Mouse (Mus musculus) liver, postnatal 0 days (tissue): ENCODE data around the gene Ttll5. TPM values are rescaled to one million over a fixed set of nuclear protein-coding genes. Genes with fewer than 3 reads are reported as not detected.

ENCODE experiments used
- ATAC-seq: fragments of 200-750 bp; cut with Nextera tagmentation; 2 replicates; pipeline ENCODE4 v1.8.0; 2017; ENCODE audit warnings: mild to moderate bottlenecking, moderate library complexity
- DNase-seq: peaks from one replicate; pipeline ENCODE4 v3.0.0-alpha.2; 2016
- H3K27ac ChIP-seq: fragments of 300-500 bp; sonication (generic); 2 replicates; pipeline ENCODE4 v1.5.1; 2014; ENCODE audit warnings: antibody characterized with exemption, moderate library complexity, mild to moderate bottlenecking, low read depth
- H3K27me3 ChIP-seq: fragments of 300-500 bp; sonication (generic); 2 replicates; pipeline ENCODE4 v1.6.1; 2014; ENCODE audit warnings: low read length, control low read depth, mixed read lengths; ENCODE audit not compliant: insufficient read depth
- H3K36me3 ChIP-seq: fragments of 300-500 bp; sonication (generic); replicated peaks from 2 replicates; pipeline ENCODE4 v1.6.1; 2014; ENCODE audit warnings: mild to moderate bottlenecking, control low read depth, low read length, moderate library complexity, mixed read lengths; ENCODE audit not compliant: insufficient read depth
- H3K4me1 ChIP-seq: fragments of 300-500 bp; sonication (generic); 2 replicates; pipeline ENCODE4 v1.6.1; 2014; ENCODE audit warnings: antibody characterized with exemption, mild to moderate bottlenecking, control low read depth; ENCODE audit not compliant: insufficient read depth
- H3K4me2 ChIP-seq: fragments of 300-500 bp; sonication (generic); 2 replicates; pipeline ENCODE4 v1.6.1; 2014; ENCODE audit warnings: low read depth, mild to moderate bottlenecking, low read length, moderate library complexity, mixed read lengths
- H3K4me3 ChIP-seq: fragments of 300-500 bp; sonication (generic); 2 replicates; pipeline ENCODE4 v1.5.1; 2014; ENCODE audit warnings: low read depth, low read length
- H3K9ac ChIP-seq: fragments of 300-500 bp; sonication (generic); replicated peaks from 2 replicates; pipeline ENCODE4 v1.6.1; 2014; ENCODE audit warnings: mild to moderate bottlenecking, moderate library complexity
- H3K9me3 ChIP-seq: fragments of 300-500 bp; sonication (generic); 2 replicates; pipeline ENCODE4 v1.6.1; 2016; ENCODE audit warnings: mild to moderate bottlenecking, control low read depth, low read length, mixed read lengths
- CTCF ChIP-seq: sonication (generic); IDR thresholded peaks from 2 replicates; pipeline ENCODE4 v1.5.1; 2016; ENCODE audit warnings: antibody characterized with exemption, low read depth
- EP300 ChIP-seq: IDR thresholded peaks from 2 replicates; pipeline ENCODE4 v1.6.1; 2016; ENCODE audit warnings: antibody characterized with exemption, low read depth, mild to moderate bottlenecking
- WGBS: fragments of 180-500 bp; shearing (Covaris S2); extraction: QIAGEN DNeasy Blood & Tissue Kit; methylation state at CpG from one replicate; pipeline ENCODE4 v1.1.7; 2014; ENCODE audit not compliant: insufficient replicate concordance; 5-methylcytosine and 5-hydroxymethylcytosine counted together
- polyA plus RNA-seq: library from polyadenylated mRNA; unstranded; fragments of >200 nt; fragmentation: Nextera tagmentation; extraction: Ambion mirVana; gene quantifications from 2 replicates; pipeline ENCODE4 v1.2.1, GENCODE M21; 2015

Ttll5 gene
- polyA plus RNA-seq, 1 experiment from 2014 or later, result 2.8 TPM

DNA sequence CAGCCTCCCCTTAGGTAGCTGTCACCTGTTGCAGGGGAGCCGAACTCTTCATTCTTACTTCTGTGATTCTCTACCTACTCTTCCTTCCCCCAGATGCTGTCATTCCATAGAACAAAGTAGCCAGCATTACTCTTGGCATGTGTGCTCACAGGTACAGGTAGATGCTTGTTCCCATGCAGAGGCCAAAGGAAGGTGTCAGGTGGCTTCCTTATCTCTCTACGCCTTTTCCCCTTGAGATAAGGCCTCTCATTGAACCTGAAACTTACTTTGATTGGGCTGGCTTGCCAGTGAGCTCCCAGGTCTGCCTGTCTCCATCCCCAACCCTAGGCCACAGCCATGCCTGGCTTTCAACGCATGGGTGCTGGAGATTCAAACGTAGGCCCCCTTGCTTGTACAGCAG lies 269.6 kb downstream of the Ttll5 start:
- no peaks in the 10 kb centered on the region for H3K4me1 ChIP-seq
- H3K9me3 ChIP-seq, result no peaks in the 10 kb centered on the region
- ATAC-seq (no peak), DNase-seq (no peak)
- no peak overlapping the region for H3K4me3 ChIP-seq
- TF ChIP-seq CTCF (no peak), EP300 (no peak)
- H3K4me2 ChIP-seq, result no peak overlapping the region
- H3K27ac ChIP-seq, result no peak overlapping the region
- H3K27me3 ChIP-seq, result no peaks in the 10 kb centered on the region
- H3K36me3 ChIP-seq, result no peaks in the 10 kb centered on the region
- no peak overlapping the region for H3K9ac ChIP-seq
- 85% methylated on average over 4 of the region's 4 CpGs for WGBS

- Histone ChIP-seq H3K4me2 (no peak overlapping the region), H3K9me3 (no peaks in the 10 kb centered on the region), H3K4me1 (no peaks in the 10 kb centered on the region), H3K27me3 (no peaks in the 10 kb centered on the region), H3K36me3 (no peaks in the 10 kb centered on the region), H3K27ac (no peak overlapping the region), H3K4me3 (no peak overlapping the region), H3K9ac (no peak overlapping the region)
- no peak for ATAC-seq
- no peak for TF ChIP-seq EP300
- 47% methylated on average over 4 of the region's 4 CpGs for WGBS
- no peak for DNase-seq
These were observed 271.3 kb downstream of the Ttll5 start for GRCm38 (mm10) chr12:86095806-86096205.

DNA sequence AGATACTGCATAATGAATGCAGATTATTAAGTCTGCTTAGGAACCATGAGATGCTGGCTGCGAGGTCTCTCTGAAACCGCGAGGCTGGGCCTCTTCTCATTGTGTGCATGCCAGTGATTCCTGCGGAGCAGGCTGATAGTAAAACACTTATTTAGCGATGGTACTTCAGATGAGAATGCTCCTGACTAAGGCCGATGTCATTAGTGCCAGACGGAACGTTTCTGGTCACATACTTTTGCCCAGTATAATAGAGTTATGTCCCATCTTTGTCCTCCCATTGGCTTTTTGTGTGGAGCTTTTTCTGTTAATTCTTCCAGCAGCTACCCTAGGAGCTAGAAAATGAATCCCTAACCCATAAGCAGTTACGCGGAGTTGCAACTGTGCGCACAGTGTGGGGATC lies 273.3 kb downstream of the Ttll5 start:
- Histone ChIP-seq H3K4me2 (no peak overlapping the region), H3K36me3 (no peaks in the 10 kb centered on the region), H3K4me1 (no peaks in the 10 kb centered on the region), H3K27me3 (no peaks in the 10 kb centered on the region), H3K9ac (no peak overlapping the region), H3K27ac (no peak overlapping the region), H3K9me3 (no peaks in the 10 kb centered on the region), H3K4me3 (no peak overlapping the region)
- TF ChIP-seq CTCF (no peak), EP300 (no peak)
- DNase-seq (no peak), ATAC-seq (no peak)
- WGBS, result 81% methylated on average over 11 of the region's 11 CpGs

DNA sequence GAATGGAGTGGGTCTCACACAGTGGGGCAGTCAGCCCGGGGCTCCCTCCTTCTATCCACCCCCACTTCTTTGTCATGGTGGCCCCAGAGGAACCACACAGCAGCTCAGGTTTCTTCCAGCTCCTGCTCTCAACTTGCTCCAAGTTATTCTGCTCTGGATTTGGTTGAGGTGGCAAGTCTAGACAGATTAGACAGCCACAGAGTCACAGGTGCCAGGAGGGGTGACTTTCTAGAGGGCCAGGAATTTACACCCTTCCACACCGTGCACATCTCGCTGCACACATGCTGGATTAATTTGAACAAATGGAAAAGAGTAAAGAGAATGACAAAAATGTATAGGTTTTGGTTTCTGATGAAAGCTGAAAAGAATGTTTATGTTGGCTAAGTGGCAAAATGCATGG lies 276.3 kb downstream of the Ttll5 start:
- TF ChIP-seq EP300, result no peak
- TF ChIP-seq CTCF, result no peak
- no peak overlapping the region for H3K27ac ChIP-seq

DNA sequence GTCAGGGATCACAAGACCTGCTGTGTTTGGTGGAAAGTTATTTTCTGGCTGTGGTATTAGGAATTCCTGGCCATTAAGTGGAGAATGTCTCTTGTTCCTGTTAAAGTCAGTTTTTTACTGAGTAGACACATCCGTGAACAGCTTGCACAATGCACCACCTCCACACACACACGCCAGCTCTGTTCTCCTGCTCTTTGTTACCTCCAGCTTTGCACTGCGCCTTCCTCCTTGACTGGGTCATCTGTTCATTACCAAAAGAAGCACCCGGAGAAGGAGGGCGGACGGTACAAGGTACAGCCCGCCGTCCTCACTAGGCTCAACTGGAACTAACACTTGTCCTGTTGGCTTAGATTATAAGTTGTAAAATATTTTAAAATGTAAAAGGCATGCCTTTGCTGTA lies 278.2 kb downstream of the Ttll5 start:
- H3K27ac ChIP-seq, result no peak overlapping the region
- H3K4me3 ChIP-seq, result no peak overlapping the region
- H3K4me1 ChIP-seq, result no peaks in the 10 kb centered on the region; the same call in 1 of the 2 replicates
- H3K9me3 ChIP-seq, result no peaks in the 10 kb centered on the region
- no peak for ATAC-seq
- H3K9ac ChIP-seq, result no peak overlapping the region
- H3K27me3 ChIP-seq, result no peaks in the 10 kb centered on the region
- TF ChIP-seq EP300 (no peak), CTCF (no peak)
- no peak overlapping the region for H3K4me2 ChIP-seq
- no peak for DNase-seq
- no peaks in the 10 kb centered on the region for H3K36me3 ChIP-seq
- WGBS, result 79% methylated on average over 8 of the region's 8 CpGs

More for the DNA sequence above, 276.3 kb downstream of the Ttll5 start:
- no peak for ATAC-seq
- no peaks in the 10 kb centered on the region; the same call in 1 of the 2 replicates for H3K4me1 ChIP-seq
- no peak overlapping the region for H3K4me2 ChIP-seq
- no peak overlapping the region for H3K9ac ChIP-seq
- H3K4me3 ChIP-seq, result no peak overlapping the region
- DNase-seq, result no peak
- H3K36me3 ChIP-seq, result no peaks in the 10 kb centered on the region
- no peaks in the 10 kb centered on the region for H3K27me3 ChIP-seq
- WGBS, result 80% methylated on average over 3 of the region's 3 CpGs
- H3K9me3 ChIP-seq, result no peaks in the 10 kb centered on the region

- H3K27ac ChIP-seq, result no peak overlapping the region
- no peaks in the 10 kb centered on the region for H3K27me3 ChIP-seq
- no peak overlapping the region for H3K4me2 ChIP-seq
- no peaks in the 10 kb centered on the region for H3K36me3 ChIP-seq
- no peak overlapping the region for H3K4me3 ChIP-seq
- no peaks in the 10 kb centered on the region; the same call in 1 of the 2 replicates for H3K4me1 ChIP-seq
- H3K9ac ChIP-seq, result no peak overlapping the region
- no peaks in the 10 kb centered on the region for H3K9me3 ChIP-seq
- TF ChIP-seq EP300, result no peak
- no peak for TF ChIP-seq CTCF
- no peak for DNase-seq
- 76% methylated on average over 11 of the region's 11 CpGs for WGBS
- no peak for ATAC-seq
These were observed 278.9 kb downstream of the Ttll5 start for GRCm38 (mm10) chr12:86103391-86103790.

GRCm38 (mm10) chr12:86103852-86104251 lies 279.4 kb downstream of the Ttll5 start:
- Histone ChIP-seq H3K27ac (no peak overlapping the region), H3K4me2 (no peak overlapping the region; the same call in 1 of the 2 replicates), H3K9ac (no peak overlapping the region), H3K9me3 (no peaks in the 10 kb centered on the region), H3K4me3 (no peak overlapping the region), H3K27me3 (no peaks in the 10 kb centered on the region), H3K4me1 (no peaks in the 10 kb centered on the region; the same call in 1 of the 2 replicates), H3K36me3 (no peaks in the 10 kb centered on the region)
- 47% methylated on average over 8 of the region's 8 CpGs for WGBS
- DNase-seq (no peak), ATAC-seq (no peak)
- TF ChIP-seq EP300 (no peak), CTCF (no peak)
